Mouse (Mus musculus): ENCODE results near the gene Mmp28. TPM values are rescaled to one million over a fixed set of nuclear protein-coding genes. Genes with fewer than 3 reads are reported as not detected.

The Mmp28 gene
- polyA plus RNA-seq, 1 experiment, result 0.52 TPM

DNA sequence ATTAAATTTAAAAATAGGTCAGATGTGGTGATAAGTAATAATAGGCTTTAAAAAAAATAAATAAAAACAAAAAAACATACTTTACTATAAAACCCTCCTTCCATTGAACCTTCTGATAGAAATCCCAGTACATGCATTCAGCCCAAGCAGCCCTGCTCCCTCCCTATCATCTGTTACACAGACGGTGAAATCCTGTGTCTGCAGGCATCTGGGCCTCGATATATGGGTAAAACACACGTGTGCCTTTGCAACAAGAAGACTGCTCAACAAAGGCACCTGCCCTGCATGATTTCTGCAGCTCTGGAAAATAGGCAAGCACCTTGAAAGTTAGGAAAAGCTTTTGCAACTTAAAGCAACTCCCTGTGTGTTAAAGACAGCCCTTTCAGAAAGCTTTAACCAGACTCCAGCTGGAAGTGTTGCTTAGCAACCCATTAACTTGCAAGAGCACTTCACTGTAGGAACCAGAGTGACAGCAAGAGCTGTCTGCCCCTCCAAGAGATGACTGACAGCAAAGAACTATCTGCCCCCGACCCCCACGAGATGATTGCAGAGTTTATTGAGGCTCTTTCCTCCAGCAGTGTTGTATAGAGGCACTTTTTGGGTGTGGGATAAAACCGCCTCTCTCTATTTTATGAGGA is 68.0 kb downstream of the Mmp28 start:
- no peaks in the 10 kb centered on the region for H3K4me1 ChIP-seq (ENCODE audit: control insufficient read depth, insufficient read depth, low read length)
- H3K27ac ChIP-seq (ENCODE audit: insufficient read depth, low read length), result no peak overlapping the region
- no peaks in the 10 kb centered on the region for H3K27me3 ChIP-seq (ENCODE audit: control insufficient read depth, insufficient read depth, low read length, poor library complexity, severe bottlenecking)
- peaks cover 23% of the 10 kb centered on the region; the same call in 1 of the 2 replicates for H3K36me3 ChIP-seq (ENCODE audit: control insufficient read depth, insufficient read depth, low read length, poor library complexity, severe bottlenecking)
- TF ChIP-seq CTCF (IDR thresholded peaks at IDR 0.05; ENCODE audit: low read depth, low read length) (no peak), EP300 (IDR thresholded peaks at IDR 0.05; ENCODE audit: insufficient read depth, low read depth, low read length) (no peak), POLR2A (IDR thresholded peaks at IDR 0.05; ENCODE audit: insufficient read depth, low read length) (no peak)
- no peaks in the 10 kb centered on the region; the same call in 1 of the 2 replicates for H3K9me3 ChIP-seq (replicated peaks; ENCODE audit: control insufficient read depth, insufficient read depth, low read length, poor library complexity, severe bottlenecking)
- H3K9ac ChIP-seq (ENCODE audit: low read depth, poor library complexity, severe bottlenecking), result no peak overlapping the region
- no peak overlapping the region for H3K4me3 ChIP-seq (ENCODE audit: low read depth, low read length)

DNA sequence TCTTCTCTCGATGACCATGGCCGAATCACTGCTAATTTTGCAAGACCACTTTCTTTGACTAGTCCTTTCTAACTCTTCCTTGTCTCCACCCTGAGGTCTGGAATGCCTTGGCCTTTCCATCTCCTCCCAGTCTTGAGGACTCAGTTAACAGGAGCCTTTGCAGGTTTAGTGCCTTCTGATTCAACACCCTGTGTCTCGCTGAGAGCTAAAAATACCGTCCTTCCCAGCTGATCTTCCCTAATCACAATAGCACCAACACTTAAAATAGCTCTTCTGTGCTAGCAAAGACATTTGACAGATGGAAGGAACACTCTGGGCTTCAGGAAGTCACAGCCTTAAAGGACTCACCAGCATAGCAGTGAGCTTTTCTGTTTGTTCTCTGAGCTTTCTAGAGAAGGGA is 69.8 kb downstream of the Mmp28 start:
- no peak overlapping the region for H3K9ac ChIP-seq (ENCODE audit: low read depth, poor library complexity, severe bottlenecking)
- H3K9me3 ChIP-seq (replicated peaks; ENCODE audit: control insufficient read depth, insufficient read depth, low read length, poor library complexity, severe bottlenecking), result no peaks in the 10 kb centered on the region; the same call in 1 of the 2 replicates
- H3K36me3 ChIP-seq (ENCODE audit: control insufficient read depth, insufficient read depth, low read length, poor library complexity, severe bottlenecking), result peaks cover 24% of the 10 kb centered on the region
- H3K27me3 ChIP-seq (ENCODE audit: control insufficient read depth, insufficient read depth, low read length, poor library complexity, severe bottlenecking), result no peaks in the 10 kb centered on the region
- TF ChIP-seq EP300 (IDR thresholded peaks at IDR 0.05; ENCODE audit: insufficient read depth, low read depth, low read length), result no peak
- no peak for TF ChIP-seq CTCF (IDR thresholded peaks at IDR 0.05; ENCODE audit: low read depth, low read length)
- TF ChIP-seq POLR2A (IDR thresholded peaks at IDR 0.05; ENCODE audit: insufficient read depth, low read length), result no peak
- no peaks in the 10 kb centered on the region for H3K4me1 ChIP-seq (ENCODE audit: control insufficient read depth, insufficient read depth, low read length)
- no peak overlapping the region for H3K27ac ChIP-seq (ENCODE audit: insufficient read depth, low read length)
- H3K4me3 ChIP-seq (ENCODE audit: low read depth, low read length), result no peak overlapping the region

Other genes starting within 250 kb of the Mmp28 start
- not detected in 2 replicates for gene Slfn14, start 176.3 kb downstream of the Mmp28 start, polyA plus RNA-seq (2011; ENCODE audit: insufficient read depth, insufficient read length, low read depth, missing spikeins)
- 190 and 196 TPM in 2 replicates for gene Ap2b1, start 164.0 kb downstream of the Mmp28 start, polyA plus RNA-seq (2011; ENCODE audit: insufficient read depth, insufficient read length, low read depth, missing spikeins)
- gene Pex12, start 160.5 kb downstream of the Mmp28 start, polyA plus RNA-seq (2011; ENCODE audit: insufficient read depth, insufficient read length, low read depth, missing spikeins), result 10.4 and 11.8 TPM in 2 replicates
- 1.1 and 1.6 TPM in 2 replicates for gene Rasl10b, start 53.9 kb downstream of the Mmp28 start, polyA plus RNA-seq (2011; ENCODE audit: insufficient read depth, insufficient read length, low read depth, missing spikeins)
- not detected in 2 replicates for gene Gas2l2, start 33.6 kb downstream of the Mmp28 start, polyA plus RNA-seq (2011; ENCODE audit: insufficient read depth, insufficient read length, low read depth, missing spikeins)
- not detected in 2 replicates for gene 1700020L24Rik, start 25.4 kb downstream of the Mmp28 start, polyA plus RNA-seq (2011; ENCODE audit: insufficient read depth, insufficient read length, low read depth, missing spikeins)
- 324 and 326 TPM in 2 replicates for gene Taf15, start 10.0 kb upstream of the Mmp28 start, polyA plus RNA-seq (2011; ENCODE audit: insufficient read depth, insufficient read length, low read depth, missing spikeins)
- gene Heatr9, start 59.1 kb upstream of the Mmp28 start, polyA plus RNA-seq (2011; ENCODE audit: insufficient read depth, insufficient read length, low read depth, missing spikeins), result not detected in 2 replicates
- gene Ccl5, start 67.4 kb upstream of the Mmp28 start, polyA plus RNA-seq (2011; ENCODE audit: insufficient read depth, insufficient read length, low read depth, missing spikeins), result not detected in 2 replicates
- gene Ccl9, start 115.6 kb upstream of the Mmp28 start, polyA plus RNA-seq (2011; ENCODE audit: insufficient read depth, insufficient read length, low read depth, missing spikeins), result not detected in 2 replicates
- not detected in 2 replicates for gene Ccl6, start 130.0 kb upstream of the Mmp28 start, polyA plus RNA-seq (2011; ENCODE audit: insufficient read depth, insufficient read length, low read depth, missing spikeins)
- not detected in 2 replicates for gene Rpl9-ps1, start 182.6 kb upstream of the Mmp28 start, polyA plus RNA-seq (2011; ENCODE audit: insufficient read depth, insufficient read length, low read depth, missing spikeins)
- gene Ccl3, start 186.3 kb upstream of the Mmp28 start, polyA plus RNA-seq (2011; ENCODE audit: insufficient read depth, insufficient read length, low read depth, missing spikeins), result not detected in 2 replicates
- gene Ccl4, start 199.5 kb upstream of the Mmp28 start, polyA plus RNA-seq (2011; ENCODE audit: insufficient read depth, insufficient read length, low read depth, missing spikeins), result not detected in 2 replicates
- not detected in 2 replicates for gene Wfdc17, start 240.9 kb upstream of the Mmp28 start, polyA plus RNA-seq (2011; ENCODE audit: insufficient read depth, insufficient read length, low read depth, missing spikeins)
- not detected in 2 replicates for gene Wfdc18, start 245.9 kb upstream of the Mmp28 start, polyA plus RNA-seq (2011; ENCODE audit: insufficient read depth, insufficient read length, low read depth, missing spikeins)

All from ES-Bruce4 (cell line).